Mouse (Mus musculus): ENCODE measurements around the gene Foxl2. TPM values are rescaled to one million over a fixed set of nuclear protein-coding genes. Genes with fewer than 3 reads are reported as not detected.

Gene Foxl2
- polyA plus RNA-seq, 1 experiment: not detected

- H3K27me3 ChIP-seq (ENCODE audit: control insufficient read depth, insufficient read depth, low read length): no peaks in the 10 kb centered on the region
- TF ChIP-seq CTCF (IDR thresholded peaks at IDR 0.05; ENCODE audit: control insufficient read depth, insufficient read depth, insufficient replicate concordance, low read depth, low read length): no peak
- TF ChIP-seq POLR2A (IDR thresholded peaks at IDR 0.05; ENCODE audit: control insufficient read depth, low read depth, low read length): no peak
- no peak overlapping the region for H3K4me3 ChIP-seq (ENCODE audit: control insufficient read depth, low read depth, low read length)
- H3K27ac ChIP-seq (ENCODE audit: control insufficient read depth, insufficient read depth, low read depth, low read length): no peak overlapping the region
- no peaks in the 10 kb centered on the region for H3K36me3 ChIP-seq (ENCODE audit: control insufficient read depth, insufficient read depth, low read length)
- H3K4me1 ChIP-seq (ENCODE audit: control insufficient read depth, insufficient read depth, low read length): no peaks in the 10 kb centered on the region
Observed at GRCm38 (mm10) chr9:98994103-98994502, 39.0 kb downstream of the Foxl2 start.

- H3K27me3 ChIP-seq (ENCODE audit: control insufficient read depth, insufficient read depth, low read length): no peaks in the 10 kb centered on the region
- no peaks in the 10 kb centered on the region for H3K36me3 ChIP-seq (ENCODE audit: control insufficient read depth, insufficient read depth, low read length)
- TF ChIP-seq POLR2A (IDR thresholded peaks at IDR 0.05; ENCODE audit: control insufficient read depth, low read depth, low read length) (no peak), CTCF (IDR thresholded peaks at IDR 0.05; ENCODE audit: control insufficient read depth, insufficient read depth, insufficient replicate concordance, low read depth, low read length) (no peak)
- H3K27ac ChIP-seq (ENCODE audit: control insufficient read depth, insufficient read depth, low read depth, low read length): no peak overlapping the region
- no peak overlapping the region for H3K4me3 ChIP-seq (ENCODE audit: control insufficient read depth, low read depth, low read length)
- no peaks in the 10 kb centered on the region for H3K4me1 ChIP-seq (ENCODE audit: control insufficient read depth, insufficient read depth, low read length)
Observed at GRCm38 (mm10) chr9:98999881-99000339, 44.8 kb downstream of the Foxl2 start.

- no peaks in the 10 kb centered on the region for H3K36me3 ChIP-seq (ENCODE audit: control insufficient read depth, insufficient read depth, low read length)
- no peak overlapping the region for H3K4me3 ChIP-seq (ENCODE audit: control insufficient read depth, low read depth, low read length)
- TF ChIP-seq CTCF (IDR thresholded peaks at IDR 0.05; ENCODE audit: control insufficient read depth, insufficient read depth, insufficient replicate concordance, low read depth, low read length): no peak
- H3K27me3 ChIP-seq (ENCODE audit: control insufficient read depth, insufficient read depth, low read length): no peaks in the 10 kb centered on the region
- H3K27ac ChIP-seq (ENCODE audit: control insufficient read depth, insufficient read depth, low read depth, low read length): no peak overlapping the region
- no peaks in the 10 kb centered on the region for H3K4me1 ChIP-seq (ENCODE audit: control insufficient read depth, insufficient read depth, low read length)
Observed at GRCm38 (mm10) chr9:99001326-99001725, 46.2 kb downstream of the Foxl2 start.

Other genes starting within 250 kb of the Foxl2 start
- gene Prr23a1, start 112.8 kb upstream of the Foxl2 start, polyA plus RNA-seq (2012; rRNA removed): 0.96 and 1.5 TPM in 2 replicates
- 0.17 and 0.38 TPM in 2 replicates for gene Prr23a2, start 98.8 kb upstream of the Foxl2 start, polyA plus RNA-seq (2012; rRNA removed)
- 0.41 and 0.51 TPM in 2 replicates for gene Prr23a3, start 90.5 kb upstream of the Foxl2 start, polyA plus RNA-seq (2012; rRNA removed)
- not detected in 2 replicates for gene 7420426K07Rik, start 52.2 kb upstream of the Foxl2 start, polyA plus RNA-seq (2012; rRNA removed)
- gene Faim, start 31.1 kb downstream of the Foxl2 start, polyA plus RNA-seq (2012; rRNA removed): 5.0 and 5.6 TPM in 2 replicates
- not detected in 2 replicates for gene Gm1123, start 80.4 kb downstream of the Foxl2 start, polyA plus RNA-seq (2012; rRNA removed)
- 2.7 and 3.0 TPM in 2 replicates for gene Pik3cb, start 185.3 kb downstream of the Foxl2 start, polyA plus RNA-seq (2012; rRNA removed)

All from testis, adult 2 months (tissue).